Mouse (Mus musculus) embryonic facial prominence, embryonic 12.5 days (tissue): ENCODE results near the gene Traf7. TPM values are rescaled to one million over a fixed set of nuclear protein-coding genes. Genes with fewer than 3 reads are reported as not detected.

Experiments
- polyA plus RNA-seq: library from polyadenylated mRNA; unstranded; fragments of >200 nt; fragmentation: Nextera tagmentation; extraction: Ambion mirVana; gene quantifications from 2 replicates; pipeline ENCODE4 v1.2.1, GENCODE M21; 2016

Traf7 gene
- polyA plus RNA-seq, 1 experiment from 2014 or later: 98.5 TPM

Other genes with a start within 250 kb of the Traf7 start
- 0.23 TPM in 1 of 2 replicates, not detected in the other for gene Abca17, start 176.9 kb downstream of the Traf7 start, polyA plus RNA-seq
- gene Abca3, start 176.0 kb downstream of the Traf7 start, polyA plus RNA-seq: 7.8 and 9.6 TPM in 2 replicates
- 336 and 351 TPM in 2 replicates for gene Rnps1, start 113.4 kb downstream of the Traf7 start, polyA plus RNA-seq
- gene Eci1, start 101.3 kb downstream of the Traf7 start, polyA plus RNA-seq: 77.3 and 82.3 TPM in 2 replicates
- 3.2 and 3.6 TPM in 2 replicates for gene Dnase1l2, start 84.8 kb downstream of the Traf7 start, polyA plus RNA-seq
- gene E4f1, start 57.6 kb downstream of the Traf7 start, polyA plus RNA-seq: 38.4 and 43.2 TPM in 2 replicates
- 52.3 and 54.9 TPM in 2 replicates for gene Pgp, start 57.5 kb downstream of the Traf7 start, polyA plus RNA-seq
- gene Bricd5, start 54.1 kb downstream of the Traf7 start, polyA plus RNA-seq: 1.7 TPM in 1 of 2 replicates, not detected in the other
- gene Mlst8, start 48.9 kb downstream of the Traf7 start, polyA plus RNA-seq: 32.8 and 35.0 TPM in 2 replicates
- 7.3 and 7.5 TPM in 2 replicates for gene Caskin1, start 39.3 kb downstream of the Traf7 start, polyA plus RNA-seq
- 3.6 and 3.7 TPM in 2 replicates for gene Rab26, start 6.3 kb upstream of the Traf7 start, polyA plus RNA-seq
- gene Pkd1, start 21.9 kb upstream of the Traf7 start, polyA plus RNA-seq: 26.8 and 29.8 TPM in 2 replicates
- 72.8 and 82.0 TPM in 2 replicates for gene Tsc2, start 104.7 kb upstream of the Traf7 start, polyA plus RNA-seq
- gene Nthl1, start 104.7 kb upstream of the Traf7 start, polyA plus RNA-seq: 26.2 and 26.9 TPM in 2 replicates
- 59.6 and 60.6 TPM in 2 replicates for gene Slc9a3r2, start 122.4 kb upstream of the Traf7 start, polyA plus RNA-seq
- gene Npw, start 130.5 kb upstream of the Traf7 start, polyA plus RNA-seq: 0.35 and 0.76 TPM in 2 replicates
- gene Zfp598, start 141.7 kb upstream of the Traf7 start, polyA plus RNA-seq: 23.5 and 25.4 TPM in 2 replicates
- 8.4 and 10.5 TPM in 2 replicates for gene Syngr3, start 162.0 kb upstream of the Traf7 start, polyA plus RNA-seq
- 47.9 and 48.0 TPM in 2 replicates for gene Gfer, start 168.2 kb upstream of the Traf7 start, polyA plus RNA-seq
- 3.0 and 5.5 TPM in 2 replicates for gene Noxo1, start 168.3 kb upstream of the Traf7 start, polyA plus RNA-seq
- gene Tbl3, start 179.7 kb upstream of the Traf7 start, polyA plus RNA-seq: 93.9 and 94.2 TPM in 2 replicates
- gene Rnf151, start 190.1 kb upstream of the Traf7 start, polyA plus RNA-seq: 0.22 TPM in 1 of 2 replicates, not detected in the other
- gene Rps2, start 190.2 kb upstream of the Traf7 start, polyA plus RNA-seq: 1,116 and 1,117 TPM in 2 replicates
- gene Ndufb10, start 196.5 kb upstream of the Traf7 start, polyA plus RNA-seq: 209 and 223 TPM in 2 replicates
- gene Rpl3l, start 199.9 kb upstream of the Traf7 start, polyA plus RNA-seq: not detected in 2 replicates
- 23.6 and 25.6 TPM in 2 replicates for gene Msrb1, start 208.7 kb upstream of the Traf7 start, polyA plus RNA-seq
- 9.2 and 10.7 TPM in 2 replicates for gene Hs3st6, start 225.1 kb upstream of the Traf7 start, polyA plus RNA-seq